Mouse (Mus musculus): ENCODE data around the gene Nucb2. TPM values are rescaled to one million over a fixed set of nuclear protein-coding genes. Genes with fewer than 3 reads are reported as not detected.

Nucb2 gene
- total and polyA plus RNA-seq, 3 experiments = 12.8 to 25.2 (median 20.0) TPM

- dilution Hi-C loops (cut with MboI; ENCODE audit: extremely low pct_ligation_motif_present, extremely low pct_unique_long_range_greater_than_20kb, low sequenced_read_pairs) (no loop called here), in situ Hi-C loops (cut with MboI; ENCODE audit: low pct_ligation_motif_present, low pct_unique_long_range_greater_than_20kb, low sequenced_read_pairs) (loop anchor here (10.0 to 25.0 kb wide), 2 partner anchors 59 to 177 kb away; partner anchors contain the start of gene Rps13)
- no peak for DNase-seq (ENCODE audit: extremely low read depth)
- H3K4me2 ChIP-seq (ENCODE audit: insufficient read depth, low read depth, poor library complexity, severe bottlenecking) = no peak overlapping the region
- no peaks in the 10 kb centered on the region for H3K27me3 ChIP-seq (replicated peaks)
- H3K4me3 ChIP-seq (replicated peaks in 1 of 3; ENCODE audit: low read depth in 2 of 3, low read length in 2 of 3, poor library complexity in 1 of 3) = no peak overlapping the region
- peaks cover 3 to 8% of the 10 kb centered on the region in 2 experiments; a peak in 3 of 4 replicates for H3K4me1 ChIP-seq (ENCODE audit: control insufficient read depth in 1 of 2, insufficient read depth in 2 of 2)
- peaks cover 0 to 40% of the 10 kb centered on the region in 2 experiments for H3K36me3 ChIP-seq (replicated peaks in 1 of 2; ENCODE audit: control insufficient read depth in 1 of 2, insufficient read depth in 1 of 2, low read length in 1 of 2)
- no peak overlapping the region for H3K9ac ChIP-seq (ENCODE audit: insufficient read depth, low read depth)
- H3K79me2 ChIP-seq (replicated peaks; ENCODE audit: control insufficient read depth, extremely low read depth, insufficient read depth, poor library complexity, severe bottlenecking) = no peaks in the 10 kb centered on the region
- TF ChIP-seq ELF1 (IDR thresholded peaks at IDR 0.05; ENCODE audit: low read depth, low read length) (no peak), NRF1 (IDR thresholded peaks at IDR 0.05; ENCODE audit: low read depth, low read length) (no peak), SMC3 (IDR thresholded peaks at IDR 0.05; ENCODE audit: low read depth, low read length) (peak; percentile 73), BHLHE40 (IDR thresholded peaks at IDR 0.05; ENCODE audit: low read depth, low read length) (no peak), USF2 (conservative IDR thresholded peaks at IDR 0.05; ENCODE audit: low read depth, low read length) (no peak), HCFC1 (IDR thresholded peaks at IDR 0.05; ENCODE audit: low read depth, low read length) (no peak), KAT2A (IDR thresholded peaks at IDR 0.05; ENCODE audit: insufficient replicate concordance, low read length) (no peak), JUN (IDR thresholded peaks at IDR 0.05; ENCODE audit: insufficient read depth, low read depth, low read length) (no peak), CTCF (conservative IDR thresholded peaks at IDR 0.05 in 1 of 2, IDR thresholded peaks at IDR 0.05 in 1 of 2; ENCODE audit: low read depth in 2 of 2, low read length in 2 of 2) (peak in 1 of 2 experiments; percentile 79; a peak in 2 of 4 replicates), RAD21 (IDR thresholded peaks at IDR 0.05; ENCODE audit: low read depth, low read length) (peak; percentile 75), PAX5 (IDR thresholded peaks at IDR 0.05; ENCODE audit: low read length) (no peak), USF1 (IDR thresholded peaks at IDR 0.05; ENCODE audit: low read depth, low read length) (no peak), TCF12 (IDR thresholded peaks at IDR 0.05; ENCODE audit: low read depth, low read length) (no peak)
- H3K27ac ChIP-seq (ENCODE audit: insufficient read depth, low read depth) = no peak overlapping the region
- H3K9me3 ChIP-seq (replicated peaks; ENCODE audit: low read length) = no peaks in the 10 kb centered on the region
Observed at GRCm38 (mm10) chr7:116514030-116514429, 9.9 kb downstream of the Nucb2 start.

GRCm38 (mm10) chr7:116514546-116514945, 10.4 kb downstream of the Nucb2 start:
- Histone ChIP-seq H3K79me2 (replicated peaks; ENCODE audit: control insufficient read depth, extremely low read depth, insufficient read depth, poor library complexity, severe bottlenecking) (no peaks in the 10 kb centered on the region), H3K9ac (ENCODE audit: insufficient read depth, low read depth) (no peak overlapping the region), H3K9me3 (replicated peaks; ENCODE audit: low read length) (no peaks in the 10 kb centered on the region), H3K27ac (ENCODE audit: insufficient read depth, low read depth) (no peak overlapping the region), H3K4me1 (ENCODE audit: control insufficient read depth in 1 of 2, insufficient read depth in 2 of 2) (peaks cover 3 to 8% of the 10 kb centered on the region in 2 experiments; a peak in 3 of 4 replicates), H3K36me3 (replicated peaks in 1 of 2; ENCODE audit: control insufficient read depth in 1 of 2, insufficient read depth in 1 of 2, low read length in 1 of 2) (peaks cover 0 to 39% of the 10 kb centered on the region in 2 experiments), H3K4me2 (ENCODE audit: insufficient read depth, low read depth, poor library complexity, severe bottlenecking) (no peak overlapping the region), H3K4me3 (replicated peaks in 1 of 3; ENCODE audit: low read depth in 2 of 3, low read length in 2 of 3, poor library complexity in 1 of 3) (no peak overlapping the region), H3K27me3 (replicated peaks) (no peaks in the 10 kb centered on the region)
- dilution Hi-C loops (cut with MboI; ENCODE audit: extremely low pct_ligation_motif_present, extremely low pct_unique_long_range_greater_than_20kb, low sequenced_read_pairs) (no loop called here), in situ Hi-C loops (cut with MboI; ENCODE audit: low pct_ligation_motif_present, low pct_unique_long_range_greater_than_20kb, low sequenced_read_pairs) (loop anchor here (10.0 to 25.0 kb wide), 2 partner anchors 60 to 177 kb away; partner anchors contain the start of gene Rps13)
- TF ChIP-seq ZNF384 (IDR thresholded peaks at IDR 0.05; ENCODE audit: low read depth, low read length) (no peak), MAX (IDR thresholded peaks at IDR 0.05; ENCODE audit: low read length) (no peak), RAD21 (IDR thresholded peaks at IDR 0.05; ENCODE audit: low read depth, low read length) (no peak), TBP (conservative IDR thresholded peaks at IDR 0.05; ENCODE audit: low read depth, low read length) (no peak), ZKSCAN1 (IDR thresholded peaks at IDR 0.05; ENCODE audit: borderline replicate concordance, low read depth, low read length) (no peak), E2F4 (IDR thresholded peaks at IDR 0.05; ENCODE audit: insufficient replicate concordance, low read depth, low read length) (no peak), MYC (IDR thresholded peaks at IDR 0.05; ENCODE audit: low read depth, low read length) (no peak), ELF1 (IDR thresholded peaks at IDR 0.05; ENCODE audit: low read depth, low read length) (no peak), EP300 (IDR thresholded peaks at IDR 0.05; ENCODE audit: low read length) (no peak), SIN3A (IDR thresholded peaks at IDR 0.05; ENCODE audit: low read length) (no peak)
- DNase-seq (ENCODE audit: extremely low read depth) = no peak

Data from CH12.LX (cell line).